Mouse (Mus musculus) stomach, postnatal 0 days (tissue): ENCODE measurements around the gene Prss34. TPM values are rescaled to one million over a fixed set of nuclear protein-coding genes. Genes with fewer than 3 reads are reported as not detected.

Experiments used
- ATAC-seq: fragments of 200-750 bp; cut with Nextera tagmentation; 2 replicates; pipeline ENCODE4 v1.8.0; 2017; ENCODE audit not compliant: low FRiP score, low TSS enrichment
- DNase-seq: peaks from one replicate; pipeline ENCODE4 v3.0.0-alpha.2; 2016; ENCODE audit warnings: low spot score
- H3K27ac ChIP-seq: fragments of 300-500 bp; sonication (generic); replicated peaks from 2 replicates; pipeline ENCODE4 v1.5.1; 2014; ENCODE audit warnings: mild to moderate bottlenecking, control low read depth
- H3K27me3 ChIP-seq: fragments of 300-500 bp; sonication (generic); 2 replicates; pipeline ENCODE4 v1.6.1; 2014; ENCODE audit warnings: low read length; ENCODE audit not compliant: control insufficient read depth, insufficient read depth
- H3K36me3 ChIP-seq: fragments of 300-500 bp; sonication (generic); 2 replicates; pipeline ENCODE4 v1.6.1; 2014; ENCODE audit warnings: low read length, mixed read lengths; ENCODE audit not compliant: control insufficient read depth, insufficient read depth
- H3K4me1 ChIP-seq: fragments of 300-500 bp; sonication (generic); replicated peaks from 2 replicates; pipeline ENCODE4 v1.6.1; 2014; ENCODE audit warnings: antibody characterized with exemption; ENCODE audit not compliant: control insufficient read depth, insufficient read depth
- H3K4me2 ChIP-seq: fragments of 300-500 bp; sonication (generic); replicated peaks from 2 replicates; pipeline ENCODE4 v1.6.1; 2014; ENCODE audit warnings: low read depth, mild to moderate bottlenecking, control low read depth, moderate library complexity
- H3K4me3 ChIP-seq: fragments of 300-500 bp; sonication (generic); 2 replicates; pipeline ENCODE4 v1.5.1; 2014; ENCODE audit warnings: low read depth, low read length, control low read depth
- H3K9ac ChIP-seq: fragments of 300-500 bp; sonication (generic); 2 replicates; pipeline ENCODE4 v1.6.1; 2014; ENCODE audit warnings: mild to moderate bottlenecking, low read length, control low read depth, mixed read lengths
- H3K9me3 ChIP-seq: fragments of 300-500 bp; sonication (generic); 2 replicates; pipeline ENCODE4 v1.6.1; 2016; ENCODE audit warnings: low read length; ENCODE audit not compliant: control insufficient read depth
- CTCF ChIP-seq: IDR thresholded peaks from 2 replicates; pipeline ENCODE4 v1.5.1; 2016; ENCODE audit warnings: antibody characterized with exemption, low read depth, mild to moderate bottlenecking, moderate library complexity
- EP300 ChIP-seq: optimal IDR thresholded peaks from 2 replicates; pipeline ENCODE3; 2016; ENCODE audit warnings: antibody characterized with exemption
- WGBS: fragments of 180-500 bp; shearing (Covaris S2); extraction: QIAGEN DNeasy Blood & Tissue Kit; methylation state at CpG from one replicate; pipeline ENCODE4 v1.1.7; 2014; 5-methylcytosine and 5-hydroxymethylcytosine counted together
- polyA plus RNA-seq: library from polyadenylated mRNA; unstranded; fragments of >200 nt; fragmentation: Nextera tagmentation; extraction: Ambion mirVana; gene quantifications from 2 replicates; pipeline ENCODE4 v1.2.1, GENCODE M21; 2015

The Prss34 gene
- polyA plus RNA-seq, 1 experiment from 2014 or later = 0.50 TPM

GRCm38 (mm10) chr17:25345462-25345861 lies 47.3 kb downstream of the Prss34 start, which contains the start of gene Tpsab1:
Gene Tpsab1 (minus strand): TSS chr17:25345562.
- 73% methylated on average over 4 of the region's 4 CpGs for WGBS
- no peaks in the 10 kb centered on the region for H3K4me1 ChIP-seq
- no peak within 1 kb of the TSS for H3K9ac ChIP-seq

More at GRCm38 (mm10) chr17:25345462-25345861, 47.3 kb downstream of the Prss34 start, which contains the start of gene Tpsab1:
- H3K4me2 ChIP-seq = no peak within 1 kb of the TSS
- ATAC-seq = no peak
- no peak within 1 kb of the TSS for H3K4me3 ChIP-seq
- no peaks in the 10 kb centered on the region for H3K9me3 ChIP-seq
- H3K36me3 ChIP-seq = no peaks in the 10 kb centered on the region
- no peak for DNase-seq
- H3K27ac ChIP-seq = no peak within 1 kb of the TSS
- no peak for TF ChIP-seq CTCF
- TF ChIP-seq EP300 = no peak
- no peaks in the 10 kb centered on the region for H3K27me3 ChIP-seq

Other genes starting within 250 kb of the Prss34 start
- gene Tmem204, start 214.8 kb upstream of the Prss34 start, polyA plus RNA-seq = 16.8 and 19.0 TPM in 2 replicates
- 12.2 and 13.7 TPM in 2 replicates for gene Telo2, start 182.4 kb upstream of the Prss34 start, polyA plus RNA-seq
- gene Ptx4, start 177.6 kb upstream of the Prss34 start, polyA plus RNA-seq = 0.30 and 0.33 TPM in 2 replicates
- 10.5 and 11.5 TPM in 2 replicates for gene Clcn7, start 165.0 kb upstream of the Prss34 start, polyA plus RNA-seq
- 0.80 and 0.84 TPM in 2 replicates for gene Ccdc154, start 135.9 kb upstream of the Prss34 start, polyA plus RNA-seq
- gene Gm38655, start 122.9 kb upstream of the Prss34 start, polyA plus RNA-seq = 5.8 and 6.0 TPM in 2 replicates
- 23.1 and 23.6 TPM in 2 replicates for gene BC003965, start 113.8 kb upstream of the Prss34 start, polyA plus RNA-seq
- 3.0 and 3.1 TPM in 2 replicates for gene Unkl, start 110.0 kb upstream of the Prss34 start, polyA plus RNA-seq
- gene Gnptg, start 58.3 kb upstream of the Prss34 start, polyA plus RNA-seq = 36.0 and 39.3 TPM in 2 replicates
- 31.3 and 33.7 TPM in 2 replicates for gene Tsr3, start 58.2 kb upstream of the Prss34 start, polyA plus RNA-seq
- 1.2 and 1.3 TPM in 2 replicates for gene Baiap3, start 42.0 kb upstream of the Prss34 start, polyA plus RNA-seq
- gene Ube2i, start 23.8 kb upstream of the Prss34 start, polyA plus RNA-seq = 308 and 318 TPM in 2 replicates
- gene Prss28, start 10.3 kb downstream of the Prss34 start, polyA plus RNA-seq = not detected in 2 replicates
- not detected in 2 replicates for gene Prss29, start 20.3 kb downstream of the Prss34 start, polyA plus RNA-seq
- 0.62 and 0.75 TPM in 2 replicates for gene Tpsab1, start 47.2 kb downstream of the Prss34 start, polyA plus RNA-seq
- gene Tpsb2, start 67.9 kb downstream of the Prss34 start, polyA plus RNA-seq = 18.1 and 18.5 TPM in 2 replicates
- 0.16 and 0.27 TPM in 2 replicates for gene Tpsg1, start 70.9 kb downstream of the Prss34 start, polyA plus RNA-seq
- 1.5 and 1.7 TPM in 2 replicates for gene Cacna1h, start 135.4 kb downstream of the Prss34 start, polyA plus RNA-seq
- gene Tekt4, start 156.2 kb downstream of the Prss34 start, polyA plus RNA-seq = 0.06 TPM in 1 of 2 replicates, not detected in the other
- 0.06 and 0.16 TPM in 2 replicates for gene Sstr5, start 198.9 kb downstream of the Prss34 start, polyA plus RNA-seq